Mouse (Mus musculus) layer of hippocampus, adult 8-10 months (tissue): ENCODE data around the gene Uts2r. TPM values are rescaled to one million over a fixed set of nuclear protein-coding genes. Genes with fewer than 3 reads are reported as not detected.

Experiments used
- DNase-seq, 2 experiments: peaks; one replicate each; pipeline ENCODE4 v3.0.0; 2022; ENCODE audit warnings: low spot score in 2 of 2
- total RNA-seq, 4 experiments: library from RNA; stranded (reverse); gene quantifications; 2 replicates each; pipeline ENCODE4 v1.2.4; 2022

The Uts2r gene
- total RNA-seq, 4 experiments from 2014 or later: 0.22 to 0.45 (median 0.40) TPM

DNA sequence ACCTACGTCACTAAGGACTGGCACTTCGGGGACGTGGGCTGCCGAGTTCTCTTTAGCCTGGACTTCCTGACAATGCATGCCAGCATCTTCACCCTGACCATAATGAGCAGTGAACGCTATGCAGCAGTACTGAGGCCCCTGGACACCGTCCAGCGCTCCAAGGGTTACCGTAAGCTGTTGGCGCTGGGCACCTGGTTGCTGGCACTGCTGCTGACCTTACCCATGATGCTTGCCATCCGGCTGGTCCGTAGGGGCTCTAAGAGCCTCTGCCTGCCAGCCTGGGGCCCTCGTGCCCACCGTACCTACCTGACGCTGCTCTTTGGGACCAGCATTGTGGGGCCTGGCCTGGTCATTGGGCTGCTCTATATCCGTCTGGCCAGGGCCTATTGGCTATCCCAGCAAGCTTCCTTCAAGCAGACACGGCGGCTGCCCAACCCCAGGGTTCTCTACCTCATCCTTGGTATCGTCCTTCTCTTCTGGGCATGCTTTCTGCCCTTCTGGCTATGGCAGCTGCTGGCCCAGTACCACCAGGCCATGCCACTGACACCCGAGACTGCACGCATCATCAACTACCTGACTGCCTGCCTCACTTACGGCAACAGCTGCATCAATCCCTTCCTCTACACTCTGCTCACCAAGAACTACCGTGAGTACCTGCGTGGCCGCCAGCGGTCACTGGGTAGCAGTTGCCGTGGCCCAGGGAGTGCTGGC lies 720 bp downstream of the Uts2r start:
- no peak for DNase-seq

DNA sequence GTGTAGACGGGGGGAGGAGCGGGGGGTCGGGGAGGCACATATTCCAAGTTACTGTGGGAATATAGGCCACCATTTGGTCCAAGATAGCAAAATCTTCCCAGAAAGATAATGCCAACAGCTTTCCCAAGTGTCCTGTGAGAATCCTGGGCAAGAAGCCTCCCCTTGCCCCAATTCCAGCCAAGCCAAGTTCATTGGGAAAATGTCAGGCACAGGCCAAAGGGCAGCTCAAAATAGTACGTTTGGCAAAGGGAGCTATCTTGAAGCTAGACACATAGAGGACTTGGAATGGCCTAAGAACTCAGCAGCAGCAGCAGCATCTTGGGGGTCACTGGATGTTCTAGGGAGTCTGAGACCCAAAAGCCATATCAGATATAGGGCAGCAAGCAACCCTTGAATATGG lies 3.7 kb downstream of the Uts2r start:
- DNase-seq: no peak

- DNase-seq: no peak
Observed at GRCm38 (mm10) chr11:121173203-121173602, 13.1 kb downstream of the Uts2r start.

DNA sequence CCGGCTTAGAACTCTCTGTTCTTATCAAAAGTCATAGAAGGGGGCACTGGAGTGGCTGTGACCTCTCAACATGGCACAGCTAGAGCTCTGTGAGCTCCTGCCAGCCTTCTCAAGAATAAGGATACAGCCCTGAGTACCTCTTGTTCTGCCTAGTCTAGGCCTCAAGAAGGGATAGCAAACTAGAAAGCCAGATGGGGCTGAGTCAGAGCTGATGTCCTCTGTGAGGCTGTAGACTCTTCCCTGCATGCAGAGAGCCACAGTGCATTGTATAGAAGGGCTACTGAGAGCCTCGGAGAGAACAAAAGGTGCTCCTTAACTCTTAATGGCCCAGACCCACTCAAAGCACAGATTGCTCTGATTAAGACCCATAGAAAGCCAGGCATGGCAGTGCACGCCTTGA lies 14.2 kb downstream of the Uts2r start:
- DNase-seq: peak in 1 of 2 experiments; percentile 25

DNA sequence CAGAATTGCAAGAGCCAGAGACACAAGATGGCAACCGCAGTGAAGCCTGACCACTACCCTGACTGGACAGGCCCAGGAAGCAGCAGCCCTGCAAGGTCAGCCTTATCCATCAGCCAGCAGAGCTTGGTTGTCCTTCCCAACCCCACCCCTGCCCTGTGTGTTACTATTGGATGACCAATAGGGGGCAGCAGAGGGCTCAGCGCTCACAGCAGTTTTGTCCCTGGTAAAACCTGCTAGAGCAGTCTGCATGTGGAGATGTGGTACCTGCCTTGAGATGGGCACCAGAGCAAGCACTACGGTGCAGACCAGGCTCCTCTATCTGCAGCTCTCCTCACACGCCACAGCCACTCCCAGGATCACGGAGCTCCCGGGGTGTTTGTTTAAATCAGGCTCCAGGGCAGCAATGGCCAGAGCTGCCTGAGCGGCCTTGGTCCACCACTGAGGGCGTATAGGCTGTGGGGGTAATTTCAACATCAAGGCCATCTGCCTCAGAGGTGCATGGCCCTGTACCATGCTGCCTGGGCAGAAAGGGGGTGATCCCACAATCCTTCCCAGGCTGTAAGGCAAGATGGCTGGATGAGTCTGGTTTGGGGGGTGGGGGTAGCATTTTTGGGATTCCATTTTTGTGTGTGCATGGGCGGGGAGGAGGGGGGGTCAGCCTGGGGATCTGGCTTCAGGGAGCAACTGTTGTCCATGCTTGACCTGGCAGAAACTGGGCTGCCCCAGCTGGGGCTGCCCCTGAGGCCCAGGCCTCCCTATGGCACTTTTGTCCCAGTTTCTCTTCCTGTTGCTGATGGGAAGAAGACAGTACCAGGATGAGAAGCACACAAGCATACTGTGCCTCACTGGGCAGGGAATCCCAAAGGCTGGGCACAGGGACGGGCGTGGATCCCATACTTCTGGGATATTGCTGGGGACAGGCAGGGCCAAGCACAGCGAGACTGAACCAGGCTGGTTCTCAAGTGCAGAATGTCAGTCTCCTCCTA lies 16.5 kb downstream of the Uts2r start:
- no peak for DNase-seq

- no peak for DNase-seq
Observed at GRCm38 (mm10) chr11:121189681-121190080, 29.6 kb downstream of the Uts2r start.

DNA sequence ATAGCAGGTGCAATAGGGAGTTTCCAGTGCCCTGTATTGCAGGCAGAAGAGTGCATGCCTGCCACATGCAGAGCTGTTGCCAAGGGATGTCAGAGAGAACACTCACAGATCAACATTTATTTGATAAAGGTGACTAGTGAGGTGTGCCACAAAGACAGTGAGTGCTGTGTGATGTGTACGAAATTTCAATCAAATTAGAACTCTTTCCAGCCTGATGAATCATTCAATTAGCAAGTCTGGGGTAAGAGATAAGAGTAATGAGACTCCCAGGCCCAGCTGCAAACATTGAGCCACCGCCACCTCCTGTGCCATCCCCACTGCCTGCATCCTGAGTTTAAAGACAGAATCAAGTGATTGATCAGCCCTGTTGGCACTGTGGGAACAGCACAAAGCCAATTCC lies 32.7 kb downstream of the Uts2r start:
- DNase-seq: no peak

DNA sequence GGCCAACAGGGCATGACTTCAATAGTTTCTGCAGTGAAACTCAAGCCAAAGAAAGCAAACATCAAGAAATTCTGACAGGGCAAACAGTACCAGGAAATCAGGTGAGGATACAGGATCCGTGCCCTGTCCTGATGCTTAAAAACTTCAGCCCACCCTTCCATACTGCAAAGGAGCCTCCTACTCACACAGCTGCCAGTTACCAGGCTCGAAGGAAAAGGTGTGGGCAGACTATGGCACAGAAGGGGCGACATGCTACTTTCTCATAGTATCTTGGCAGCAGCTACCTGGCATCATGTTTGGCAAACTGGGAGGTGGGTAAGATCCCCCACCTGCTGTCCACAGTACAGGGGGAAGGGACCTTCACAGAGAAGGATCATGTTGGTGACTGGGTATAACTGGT lies 33.3 kb downstream of the Uts2r start:
- no peak for DNase-seq

DNA sequence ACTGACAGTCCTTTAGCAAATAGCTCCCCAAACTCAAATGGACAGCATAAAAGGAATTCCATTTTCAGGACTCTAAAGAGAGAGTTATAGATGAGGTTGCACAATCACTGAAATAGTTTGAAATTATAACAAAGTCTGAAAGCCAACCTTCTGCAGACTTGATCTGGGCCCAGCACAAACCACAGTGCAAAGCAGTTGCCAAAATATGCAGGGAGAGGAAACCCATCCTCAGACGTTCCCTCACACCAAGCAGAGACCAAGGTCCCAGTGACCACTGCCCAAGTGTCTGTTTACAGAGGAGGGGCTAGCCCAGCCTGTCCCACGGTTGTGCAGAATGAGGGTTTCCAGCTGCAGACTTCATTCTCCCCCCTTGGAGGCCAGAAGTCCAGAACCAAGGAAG lies 38.6 kb downstream of the Uts2r start:
- DNase-seq: no peak

DNA sequence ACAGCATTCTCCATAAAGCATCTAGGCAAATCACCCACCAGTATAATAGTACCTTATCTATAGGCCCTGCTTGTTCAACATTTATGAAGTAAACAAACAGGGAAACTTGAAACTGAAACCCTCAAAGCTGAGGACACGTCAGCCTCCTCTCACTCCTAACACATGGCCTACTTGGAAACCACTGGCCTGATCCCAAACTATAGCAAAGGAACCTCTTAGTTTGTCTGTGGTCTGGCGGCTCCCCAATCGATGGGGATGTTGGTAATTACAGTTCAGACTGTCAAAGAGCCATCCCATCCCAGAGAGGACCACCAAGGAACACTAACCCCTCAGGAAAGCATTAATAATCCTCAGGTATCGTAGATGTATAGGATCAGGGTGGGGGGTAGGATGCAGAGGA lies 39.8 kb downstream of the Uts2r start:
- DNase-seq: no peak

- no peak for DNase-seq
Observed at GRCm38 (mm10) chr11:121200781-121201180, 40.7 kb downstream of the Uts2r start.

GRCm38 (mm10) chr11:121201436-121202198 lies 41.5 kb downstream of the Uts2r start:
- peak in 1 of 2 experiments; percentile 35 for DNase-seq

- no peak for DNase-seq
Observed at GRCm38 (mm10) chr11:121203859-121204160, 43.7 kb downstream of the Uts2r start.

- DNase-seq: peak; percentile 88 to 92
Observed at GRCm38 (mm10) chr11:121204161-121205006, 44.3 kb downstream of the Uts2r start, which contains the start of the genes Hexdc and Ogfod3. Gene Hexdc, plus strand, starts transcription at chr11:121204433. Gene Ogfod3, minus strand, starts transcription at chr11:121204711.

Other genes with a start within 250 kb of the Uts2r start
- 10 to 100 TPM in 1 of 4 experiments, 1 to 10 TPM in 3; 9.0 to 10.0 (median 9.5) TPM for gene Ccdc57, start 227.4 kb upstream of the Uts2r start, total RNA-seq
- 10 to 100 TPM in 1 of 4 experiments, 1 to 10 TPM in 3; 2.1 to 11.0 (median 7.0) TPM for gene Slc16a3, start 211.8 kb upstream of the Uts2r start, total RNA-seq
- 100 to 1,000 TPM; 120 to 153 (median 134) TPM for gene Csnk1d, start 168.9 kb upstream of the Uts2r start, total RNA-seq
- not detected for gene Cd7, start 120.9 kb upstream of the Uts2r start, total RNA-seq
- gene Sectm1b, start 96.7 kb upstream of the Uts2r start, total RNA-seq: not detected
- not detected for gene Sectm1a, start 79.1 kb upstream of the Uts2r start, total RNA-seq
- not detected for gene Tex19.2, start 41.6 kb upstream of the Uts2r start, total RNA-seq
- not detected for gene Tex19.1, start 14.1 kb upstream of the Uts2r start, total RNA-seq
- 10 to 100 TPM; 21.6 to 27.6 (median 26.1) TPM for gene Hexdc, start 44.2 kb downstream of the Uts2r start, total RNA-seq
- 10 to 100 TPM in 1 of 4 experiments, 1 to 10 TPM in 3; 4.4 to 12.7 (median 7.1) TPM for gene Ogfod3, start 44.4 kb downstream of the Uts2r start, total RNA-seq
- 10 to 100 TPM; 22.1 to 25.3 (median 24.3) TPM for gene Cybc1, start 69.1 kb downstream of the Uts2r start, total RNA-seq
- gene Narf, start 77.0 kb downstream of the Uts2r start, total RNA-seq: 10 to 100 TPM; 42.9 to 71.2 (median 51.7) TPM
- gene Foxk2, start 99.7 kb downstream of the Uts2r start, total RNA-seq: 10 to 100 TPM; 65.3 to 83.7 (median 78.3) TPM
- gene Wdr45b, start 194.2 kb downstream of the Uts2r start, total RNA-seq: 10 to 100 TPM; 54.5 to 70.7 (median 61.0) TPM
- gene Rab40b, start 228.0 kb downstream of the Uts2r start, total RNA-seq: 10 to 100 TPM; 49.0 to 57.9 (median 53.8) TPM